Mouse (Mus musculus): ENCODE data around the gene Psrc1. TPM values are rescaled to one million over a fixed set of nuclear protein-coding genes. Genes with fewer than 3 reads are reported as not detected.
A peak's percentile ranks its signal among the peaks of the same experiment; 100 is the strongest.

The Psrc1 gene
- total and polyA plus RNA-seq, 3 experiments = 89.1 to 108 (median 106) TPM

- H3K79me2 ChIP-seq (replicated peaks; ENCODE audit: control insufficient read depth, extremely low read depth, insufficient read depth, poor library complexity, severe bottlenecking) = no peaks in the 10 kb centered on the region
- H3K27me3 ChIP-seq (replicated peaks) = peaks cover 90% of the 10 kb centered on the region
- in situ Hi-C loops (cut with MboI; ENCODE audit: low pct_ligation_motif_present, low pct_unique_long_range_greater_than_20kb, low sequenced_read_pairs) = loop anchor here (25.0 kb wide), 1 partner anchor 385 kb away; no protein-coding TSS in a partner anchor
- peak; percentile 97 for DNase-seq (ENCODE audit: extremely low read depth)
- H3K27ac ChIP-seq (ENCODE audit: insufficient read depth, low read depth) = no peak overlapping the region
- no peak overlapping the region for H3K4me3 ChIP-seq (replicated peaks in 1 of 3; ENCODE audit: low read depth in 2 of 3, low read length in 2 of 3, poor library complexity in 1 of 3)
- H3K36me3 ChIP-seq (replicated peaks in 1 of 2; ENCODE audit: control insufficient read depth in 1 of 2, insufficient read depth in 1 of 2, low read length in 1 of 2) = no peaks in the 10 kb centered on the region
- H3K4me1 ChIP-seq (ENCODE audit: control insufficient read depth in 1 of 2, insufficient read depth in 2 of 2) = peaks cover 2 to 17% of the 10 kb centered on the region in 2 experiments
- H3K4me2 ChIP-seq (ENCODE audit: insufficient read depth, low read depth, poor library complexity, severe bottlenecking) = no peak overlapping the region
- TF ChIP-seq USF1 (IDR thresholded peaks at IDR 0.05; ENCODE audit: low read depth, low read length) (peak; percentile 82), ZKSCAN1 (IDR thresholded peaks at IDR 0.05; ENCODE audit: borderline replicate concordance, low read depth, low read length) (no peak), MAFK (IDR thresholded peaks at IDR 0.05; ENCODE audit: insufficient replicate concordance, low read length) (no peak), EP300 (IDR thresholded peaks at IDR 0.05; ENCODE audit: low read length) (no peak; the same call in 1 of the 2 replicates), ETS1 (conservative IDR thresholded peaks at IDR 0.05; ENCODE audit: low read depth, low read length) (peak; percentile 65), POLR2AphosphoS2 (IDR thresholded peaks at IDR 0.05; ENCODE audit: low read depth, low read length) (no peak), CTCF (conservative IDR thresholded peaks at IDR 0.05 in 1 of 2, IDR thresholded peaks at IDR 0.05 in 1 of 2; ENCODE audit: low read depth in 2 of 2, low read length in 2 of 2) (peak; percentile 41 to 96; a peak in 3 of 4 replicates), GABPA (IDR thresholded peaks at IDR 0.05; ENCODE audit: insufficient replicate concordance, low read depth, low read length) (no peak), JUND (conservative IDR thresholded peaks at IDR 0.05; ENCODE audit: low read depth, low read length) (no peak), ZC3H11A (IDR thresholded peaks at IDR 0.05; ENCODE audit: low read depth, low read length) (peak; percentile 44; the same call in 1 of the 2 replicates), NELFE (IDR thresholded peaks at IDR 0.05; ENCODE audit: low read depth, low read length) (peak; percentile 58; the same call in 1 of the 2 replicates), TBP (conservative IDR thresholded peaks at IDR 0.05; ENCODE audit: low read depth, low read length) (0 out of 2 replicates have a peak, but pooled peaks have one; percentile 26), KAT2A (IDR thresholded peaks at IDR 0.05; ENCODE audit: insufficient replicate concordance, low read length) (no peak), CHD2 (IDR thresholded peaks at IDR 0.05; ENCODE audit: low read length) (no peak), POLR2A (IDR thresholded peaks at IDR 0.05; ENCODE audit: low read depth, low read length) (no peak), UBTF (IDR thresholded peaks at IDR 0.05; ENCODE audit: low read depth, low read length) (peak; percentile 65; the same call in 1 of the 2 replicates), MYC (IDR thresholded peaks at IDR 0.05; ENCODE audit: low read depth, low read length) (peak; percentile 98), PAX5 (IDR thresholded peaks at IDR 0.05; ENCODE audit: low read length) (no peak), SMC3 (IDR thresholded peaks at IDR 0.05; ENCODE audit: low read depth, low read length) (peak; percentile 79), RCOR1 (conservative IDR thresholded peaks at IDR 0.05; ENCODE audit: low read depth, low read length) (no peak; the same call in 1 of the 2 replicates), BHLHE40 (IDR thresholded peaks at IDR 0.05; ENCODE audit: low read depth, low read length) (peak; percentile 100), HCFC1 (IDR thresholded peaks at IDR 0.05; ENCODE audit: low read depth, low read length) (peak; percentile 35; the same call in 1 of the 2 replicates), MAX (IDR thresholded peaks at IDR 0.05; ENCODE audit: low read length) (peak; percentile 98), E2F4 (IDR thresholded peaks at IDR 0.05; ENCODE audit: insufficient replicate concordance, low read depth, low read length) (no peak), CHD1 (IDR thresholded peaks at IDR 0.05; ENCODE audit: low read depth, low read length) (peak; percentile 97; the same call in 1 of the 2 replicates), ZNF384 (IDR thresholded peaks at IDR 0.05; ENCODE audit: low read depth, low read length) (no peak), MAZ (IDR thresholded peaks at IDR 0.05; ENCODE audit: low read depth, low read length) (0 out of 2 replicates have a peak, but pooled peaks have one; percentile 17), NRF1 (IDR thresholded peaks at IDR 0.05; ENCODE audit: low read depth, low read length) (peak; percentile 55), TCF12 (IDR thresholded peaks at IDR 0.05; ENCODE audit: low read depth, low read length) (peak; percentile 95), RAD21 (IDR thresholded peaks at IDR 0.05; ENCODE audit: low read depth, low read length) (peak; percentile 97), ELF1 (IDR thresholded peaks at IDR 0.05; ENCODE audit: low read depth, low read length) (peak; percentile 59), MEF2A (IDR thresholded peaks at IDR 0.05; ENCODE audit: borderline replicate concordance, low read depth, low read length) (peak; percentile 84), MXI1 (IDR thresholded peaks at IDR 0.05; ENCODE audit: low read depth, low read length) (peak; percentile 98), IRF4 (IDR thresholded peaks at IDR 0.05; ENCODE audit: low read depth, low read length) (peak; percentile 79), ZMIZ1 (IDR thresholded peaks at IDR 0.05; ENCODE audit: low read depth, low read length) (no peak), JUN (IDR thresholded peaks at IDR 0.05; ENCODE audit: insufficient read depth, low read depth, low read length) (no peak), USF2 (conservative IDR thresholded peaks at IDR 0.05; ENCODE audit: low read depth, low read length) (peak; percentile 74; the same call in 1 of the 2 replicates), SIN3A (IDR thresholded peaks at IDR 0.05; ENCODE audit: low read length) (peak; percentile 79)
- dilution Hi-C loops (cut with MboI; ENCODE audit: extremely low pct_ligation_motif_present, extremely low pct_unique_long_range_greater_than_20kb, low sequenced_read_pairs) = no loop called here
- H3K9me3 ChIP-seq (replicated peaks; ENCODE audit: low read length) = no peaks in the 10 kb centered on the region
- H3K9ac ChIP-seq (ENCODE audit: insufficient read depth, low read depth) = no peak overlapping the region
These were observed 18.3 kb downstream of the Psrc1 start for GRCm38 (mm10) chr3:108401692-108402527.
